In genomic region chr2:71837791-71838190, GRCm38 (mm10) we compare ENCODE assay signal across 8 mouse cellular contexts. TPM values are rescaled to one million over a fixed set of nuclear protein-coding genes. Genes with fewer than 3 reads are reported as not detected.
DNase-seq lines count a peak whose midpoint lies in the region; ATAC-seq and TF ChIP-seq lines count a peak whose summit lies in the region.

No protein-coding gene starts in this region.

- H3K36me3 ChIP-seq in kidney, postnatal 0 days (ENCODE audit: insufficient read depth, low read length), result peaks cover 40% of the 10 kb centered on the region
- H3K36me3 ChIP-seq in kidney, embryonic 16.5 days (ENCODE audit: insufficient read depth, low read length), result peaks cover 16% of the 10 kb centered on the region

- H3K4me2 ChIP-seq in kidney, postnatal 0 days (ENCODE audit: low read length), result no peak overlapping the region
- H3K4me2 ChIP-seq in kidney, embryonic 16.5 days (replicated peaks; ENCODE audit: low read depth, low read length), result no peak overlapping the region

- H3K27me3 ChIP-seq in kidney, postnatal 0 days (ENCODE audit: insufficient read depth, low read length), result no peaks in the 10 kb centered on the region
- no peaks in the 10 kb centered on the region for H3K27me3 ChIP-seq in kidney, embryonic 16.5 days (ENCODE audit: insufficient read depth, low read length)

- no peak for ATAC-seq in kidney, postnatal 0 days (replicated peaks; ENCODE audit: low FRiP score, low read depth)
- no peak for ATAC-seq in kidney, embryonic 16.5 days (ENCODE audit: low FRiP score, low TSS enrichment)

- no peaks in the 10 kb centered on the region for H3K4me1 ChIP-seq in kidney, postnatal 0 days (replicated peaks; ENCODE audit: insufficient read depth, low read length)
- H3K4me1 ChIP-seq in kidney, embryonic 16.5 days (ENCODE audit: insufficient read depth, low read length), result 0 out of 2 replicates have a peak, but pooled peaks cover 3% of the 10 kb centered on the region

- 30% methylated on average over 6 of the region's 6 CpGs for WGBS in kidney, postnatal 0 days
- WGBS in kidney, embryonic 16.5 days, result 35% methylated on average over 6 of the region's 6 CpGs

- intact Hi-C loops in left cerebral cortex, postnatal 14 days (cut with DNase I), result no loop called here

- peak; percentile 78 for TF ChIP-seq CTCF in kidney, postnatal 0 days (IDR thresholded peaks at IDR 0.05; ENCODE audit: low read depth)

- H3K27ac ChIP-seq in kidney, postnatal 0 days, result no peak overlapping the region
- no peak overlapping the region for H3K27ac ChIP-seq in kidney, embryonic 16.5 days (ENCODE audit: low read length)

- H3K9me3 ChIP-seq in kidney, postnatal 0 days (replicated peaks; ENCODE audit: low read length), result no peaks in the 10 kb centered on the region
- H3K9me3 ChIP-seq in kidney, embryonic 16.5 days (ENCODE audit: low read length), result no peaks in the 10 kb centered on the region

- no peak overlapping the region for H3K9ac ChIP-seq in kidney, postnatal 0 days (ENCODE audit: low read depth, low read length)
- H3K9ac ChIP-seq in kidney, embryonic 16.5 days (replicated peaks; ENCODE audit: low read length), result no peak overlapping the region

- H3K4me3 ChIP-seq in kidney, postnatal 0 days (replicated peaks; ENCODE audit: low read depth, low read length), result no peak overlapping the region
- no peak overlapping the region for H3K4me3 ChIP-seq in kidney, embryonic 16.5 days (ENCODE audit: low read length)

- DNase-seq in kidney, postnatal 0 days (ENCODE audit: low spot score), result peak; percentile 81
- peak; percentile 69 for DNase-seq in MN1 (ENCODE audit: low spot score)
- DNase-seq in c-Kit-positive CD71-positive TER-119-negative erythroid progenitor cells, embryonic 14.5 days (ENCODE audit: low read depth), result peak; percentile 45
- DNase-seq in gastrocnemius, postnatal 10 days, result peak; percentile 74
- peak; percentile 70 to 83 for DNase-seq in left cerebral cortex, postnatal 14 days (ENCODE audit: low spot score in 2 of 2)
- peak; percentile 66 for DNase-seq in ovary, postnatal 36 days (ENCODE audit: low spot score)
- DNase-seq in urinary bladder, postnatal 36 days (ENCODE audit: low spot score in 2 of 2), result peak; percentile 41 to 42

RNA-seq across cellular contexts. Expression of gene Pdk1, which starts 35.2 kb away (rescaled TPM):
- 38.8 and 39.6 TPM in 2 replicates for polyA plus RNA-seq in kidney, postnatal 0 days (2015; fragmentation: Nextera tagmentation; extraction: Ambion mirVana)
- 46.3 and 48.9 TPM in 2 replicates for polyA plus RNA-seq in kidney, embryonic 16.5 days (2015; fragmentation: Nextera tagmentation; extraction: Ambion mirVana)
- 10 to 100 TPM; 52.8 to 54.8 TPM for total RNA-seq in gastrocnemius, postnatal 10 days (2021)
- 10 to 100 TPM; 44.3 to 46.0 TPM for total RNA-seq in left cerebral cortex, postnatal 14 days (2021)
